Mouse (Mus musculus): Measurements from ENCODE around the gene Prdx5.
"Not testable (repeated sequence)": the region's sequence is repeated elsewhere in the genome, so short reads cannot be mapped to it uniquely, and the experiment has no call there.

Gene Prdx5

DNA sequence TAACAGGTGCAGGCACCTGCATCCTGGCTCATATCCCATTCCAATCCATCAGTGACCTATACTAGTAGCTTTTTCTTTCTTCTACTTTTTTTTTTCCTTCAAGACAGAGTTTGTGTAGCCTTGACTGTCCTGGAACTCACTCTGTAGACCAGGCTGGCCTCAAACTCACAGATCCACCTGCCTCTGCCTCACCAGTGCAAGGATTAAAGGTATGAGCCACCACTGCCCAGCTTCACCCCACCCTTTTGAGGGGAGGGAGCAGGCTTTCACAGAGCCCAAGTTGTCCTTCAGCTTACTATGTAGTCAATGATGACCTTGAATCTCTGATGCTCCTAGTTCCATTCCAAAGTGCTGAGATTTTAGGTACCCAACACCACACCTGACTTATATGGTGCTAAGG is 9.5 kb upstream of the Prdx5 start:
- DNase-seq (ENCODE audit: low read depth): no peak

DNA sequence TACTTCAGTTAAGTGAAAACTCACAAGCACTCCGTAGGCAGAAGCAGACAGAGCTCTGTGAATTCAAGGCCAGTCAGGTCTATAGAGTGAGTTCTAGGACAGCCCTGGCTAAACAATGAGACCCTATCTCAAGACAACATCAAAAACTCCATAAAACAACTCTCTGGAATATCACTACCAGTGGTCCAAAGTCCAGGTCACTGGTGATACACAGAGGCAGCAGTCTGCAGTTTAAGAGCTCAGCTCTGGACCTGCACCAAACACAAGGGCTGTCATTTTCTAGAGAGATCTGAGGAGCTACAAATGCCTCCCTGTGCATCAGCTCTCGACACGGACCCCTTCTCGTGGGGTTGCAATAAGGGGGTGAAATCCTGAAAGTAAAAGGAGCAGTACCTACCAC is 8.4 kb upstream of the Prdx5 start:
- no peak for DNase-seq (ENCODE audit: low read depth)

DNA sequence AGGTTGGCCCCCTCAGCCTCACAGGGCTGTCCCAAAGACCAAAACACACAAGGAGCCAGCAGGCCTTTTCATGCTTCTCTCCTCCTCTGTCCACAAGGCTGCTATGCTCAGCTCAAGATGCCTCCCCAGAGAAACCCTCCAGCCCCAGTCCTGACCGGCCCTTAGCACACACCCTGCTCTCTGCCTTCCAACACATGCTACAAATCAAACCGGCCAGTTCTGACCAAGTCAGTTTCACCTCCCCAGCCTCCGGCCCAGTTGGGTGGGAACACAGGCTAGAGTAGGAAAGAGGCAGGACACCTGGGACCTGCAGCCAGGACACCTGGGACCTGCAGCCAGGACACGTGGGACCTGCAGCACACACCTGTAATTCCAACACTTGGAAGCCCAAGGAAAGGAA is 6.6 kb upstream of the Prdx5 start:
- no peak for DNase-seq (ENCODE audit: low read depth)

DNA sequence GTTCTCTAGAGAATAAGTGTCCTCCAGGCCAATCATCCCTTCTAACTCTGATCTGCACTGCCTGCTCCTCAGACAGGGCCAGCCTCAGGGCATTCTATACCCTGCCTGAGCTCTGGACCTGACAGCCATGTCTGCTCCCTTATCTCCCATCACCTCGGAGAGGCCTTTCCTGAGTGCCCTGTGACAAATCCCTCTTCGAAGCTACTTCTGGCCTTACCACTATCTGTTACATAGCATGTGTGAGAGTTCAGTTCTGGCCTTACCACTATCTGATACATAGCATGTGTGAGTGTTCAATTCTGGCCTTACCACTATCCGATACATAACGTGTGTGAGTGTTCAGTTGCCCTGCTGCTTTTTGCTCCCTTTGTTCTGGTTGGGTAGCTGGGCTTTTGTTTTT is 5.4 kb upstream of the Prdx5 start:
- no peak for DNase-seq (ENCODE audit: low read depth)

DNA sequence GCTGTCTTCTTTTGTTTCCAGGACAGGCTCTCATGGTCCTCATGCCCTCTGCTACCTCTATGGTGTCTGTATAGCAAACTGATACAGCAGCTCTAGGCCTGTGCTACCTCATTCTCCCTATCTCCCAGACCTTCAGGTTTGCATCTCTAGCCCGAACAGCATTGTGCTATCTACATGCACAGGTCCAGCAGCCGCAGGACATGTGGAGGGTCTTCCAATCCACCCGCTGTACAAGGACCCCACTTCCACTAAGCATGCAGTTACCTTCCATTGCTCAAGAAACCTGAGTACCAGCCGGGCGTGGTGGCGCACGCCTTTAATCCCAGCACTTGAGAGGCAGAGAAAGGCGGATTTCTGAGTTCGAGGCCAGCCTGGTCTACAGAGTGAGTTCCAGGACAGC is 4.6 kb upstream of the Prdx5 start:
- no peak for DNase-seq (ENCODE audit: low read depth)

DNA sequence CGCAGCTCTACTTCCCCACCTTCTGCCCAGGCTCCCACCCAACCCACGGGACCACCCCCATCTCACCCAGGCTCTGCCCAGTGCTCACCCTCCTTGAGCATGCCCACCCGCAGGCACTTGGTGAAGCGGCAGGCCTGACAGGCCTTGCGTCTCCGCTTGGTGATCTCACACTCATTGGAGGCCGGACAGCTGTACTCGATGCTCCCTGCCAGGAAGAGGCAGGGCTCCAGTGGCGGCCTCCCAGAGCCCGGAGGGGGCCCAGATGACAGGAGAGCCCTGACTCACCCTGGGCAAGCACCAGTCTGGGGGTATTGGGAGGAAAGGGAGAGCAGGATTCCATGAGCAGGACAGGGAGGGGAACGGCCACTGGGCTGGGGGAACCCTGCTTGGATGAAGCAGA is 4.1 kb upstream of the Prdx5 start:
- no peak for DNase-seq (ENCODE audit: low read depth)

DNA sequence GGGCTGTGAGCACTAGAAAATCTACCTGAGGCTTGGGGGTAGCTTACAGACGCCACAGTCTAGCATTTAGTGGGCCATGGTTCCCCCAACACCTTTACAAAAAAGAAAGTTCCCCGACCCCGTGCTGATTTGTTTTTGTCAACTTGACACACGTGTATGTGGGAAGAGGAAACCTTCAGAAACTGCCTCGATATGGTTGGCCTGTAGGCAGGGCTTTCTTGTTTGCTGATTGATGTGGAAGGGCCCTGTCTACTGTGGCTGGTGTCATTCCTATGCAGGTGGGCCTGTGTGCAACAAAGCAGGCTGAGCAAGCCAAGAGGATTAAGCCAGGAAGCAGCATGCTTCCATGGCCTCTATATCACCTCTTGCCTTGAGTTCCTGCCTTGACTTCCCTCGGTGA is 3.1 kb upstream of the Prdx5 start:
- DNase-seq (ENCODE audit: low read depth): no peak

DNA sequence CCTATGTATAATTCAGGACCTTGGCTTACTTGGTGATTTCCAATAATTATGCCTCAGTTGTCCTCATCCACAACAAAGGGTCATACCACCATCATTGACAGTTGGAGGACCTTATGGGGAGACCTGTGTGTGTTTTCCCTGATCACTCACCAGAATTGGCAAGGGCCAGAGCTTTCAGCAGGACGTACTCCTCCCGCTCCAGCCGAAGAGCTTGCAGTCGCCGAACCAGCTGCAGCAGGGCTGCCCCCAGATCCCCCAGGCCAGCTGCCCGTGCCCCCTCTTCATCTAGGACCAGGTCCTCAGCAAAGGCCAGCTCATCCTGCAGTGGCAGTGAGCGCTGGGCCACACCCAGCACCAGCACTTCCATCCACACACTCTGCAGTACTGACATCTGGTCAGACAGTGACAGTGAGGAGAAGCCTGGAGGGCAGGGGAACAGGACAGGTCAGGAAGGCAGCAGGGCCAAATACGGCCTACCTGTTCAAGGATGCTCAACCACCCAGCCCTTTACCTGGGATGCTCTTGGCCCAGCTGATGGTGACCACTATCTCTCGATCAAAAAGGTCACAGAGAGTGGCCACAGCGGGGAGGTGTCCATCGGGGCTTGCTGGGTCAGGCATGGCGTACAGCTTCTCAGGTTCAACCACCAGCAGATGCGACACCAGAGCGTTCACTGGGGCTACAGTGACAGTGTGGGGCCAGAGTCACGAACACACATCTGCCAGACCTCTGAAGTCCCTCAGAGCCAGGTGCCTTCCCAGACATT is 2.5 kb upstream of the Prdx5 start:
- DNase-seq (ENCODE audit: low read depth): no peak

DNA sequence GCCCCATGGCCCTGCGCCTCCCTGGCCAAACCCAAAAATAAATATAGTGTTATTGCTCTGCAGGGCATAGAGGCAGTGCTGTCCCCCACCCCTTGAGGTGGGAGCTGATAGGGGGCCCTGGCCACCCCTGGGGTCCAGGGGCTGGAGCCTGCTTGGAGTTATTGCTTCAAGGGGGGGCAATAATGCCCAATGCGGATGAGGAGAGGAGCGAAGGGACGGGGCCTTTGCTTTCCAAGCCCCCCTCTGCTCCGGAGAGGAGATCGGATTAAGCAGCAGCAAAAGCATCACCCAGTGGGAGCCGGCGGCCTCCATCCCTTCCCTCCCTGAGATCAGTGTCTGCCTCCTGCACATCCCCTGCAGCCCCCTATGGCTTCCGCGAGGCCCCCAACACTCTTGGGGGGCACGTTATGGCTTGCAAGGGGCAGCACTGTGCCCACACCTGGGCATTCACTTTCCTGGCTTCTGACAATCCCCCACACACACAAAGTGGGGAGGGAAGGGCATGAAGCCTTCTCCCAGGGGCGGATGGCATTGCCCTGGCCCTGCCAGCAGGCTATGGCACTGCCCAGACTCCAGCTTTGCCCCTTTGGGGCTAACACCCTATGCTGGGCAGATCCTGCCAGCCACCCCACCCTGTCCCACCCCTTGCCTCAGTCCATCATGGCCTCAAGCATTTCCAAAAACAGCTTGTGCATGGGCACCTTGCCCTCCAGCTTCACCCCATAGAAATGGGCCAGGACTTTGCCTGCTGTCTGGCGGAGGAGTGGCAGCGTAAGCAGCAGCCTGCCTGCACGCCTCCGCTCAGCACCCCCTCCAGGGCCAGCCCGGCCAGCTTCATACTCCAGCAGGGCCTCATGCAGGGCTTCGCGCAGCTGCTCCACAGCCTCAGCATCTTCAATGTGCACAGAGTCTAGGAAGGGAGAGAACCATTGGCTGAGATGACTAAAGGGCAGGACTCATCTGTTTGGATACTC is 1.5 kb upstream of the Prdx5 start:
- DNase-seq (ENCODE audit: low read depth): no peak

DNA sequence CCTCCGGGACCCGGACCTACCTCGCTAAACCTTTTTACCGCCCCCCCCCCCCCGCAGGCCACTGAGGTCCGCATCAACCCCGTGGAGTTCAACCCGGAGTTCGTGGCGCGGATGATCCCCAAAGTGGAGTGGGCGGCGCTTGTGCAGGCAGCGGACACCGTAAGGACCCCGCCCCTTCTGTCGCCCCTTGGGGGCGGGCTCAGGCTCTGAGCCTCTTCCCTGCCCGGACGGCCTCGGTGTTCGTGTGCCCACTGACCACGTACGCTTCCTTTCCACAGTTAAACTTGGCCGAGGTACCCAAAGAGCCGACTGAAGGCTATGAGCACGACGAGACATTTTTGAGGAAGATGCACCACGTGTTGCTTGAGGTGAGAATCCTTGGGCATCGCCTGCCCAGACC is 400 bp upstream of the Prdx5 start:
- DNase-seq (ENCODE audit: low read depth): not testable (repeated sequence)

DNA sequence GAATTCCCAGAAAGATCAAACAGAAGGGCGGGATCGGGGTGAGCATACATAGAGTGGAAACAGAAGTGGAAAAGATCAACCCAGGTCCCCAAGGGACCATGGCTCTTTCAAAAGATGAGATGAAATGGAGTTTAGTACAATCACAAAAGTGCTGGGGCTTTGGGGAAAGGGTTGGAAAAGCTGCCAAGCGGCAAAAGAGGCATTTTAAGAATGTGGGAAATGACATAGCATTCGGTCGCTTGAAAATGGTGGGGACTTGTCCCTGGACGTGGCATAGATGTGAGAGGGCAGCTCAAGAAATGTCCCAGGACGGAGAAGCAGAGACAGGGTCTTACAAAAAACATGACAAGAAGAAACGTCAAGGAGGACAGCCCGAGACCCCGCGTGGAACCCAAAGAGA is 885 bp downstream of the Prdx5 start:
- no peak for DNase-seq (ENCODE audit: low read depth)

DNA sequence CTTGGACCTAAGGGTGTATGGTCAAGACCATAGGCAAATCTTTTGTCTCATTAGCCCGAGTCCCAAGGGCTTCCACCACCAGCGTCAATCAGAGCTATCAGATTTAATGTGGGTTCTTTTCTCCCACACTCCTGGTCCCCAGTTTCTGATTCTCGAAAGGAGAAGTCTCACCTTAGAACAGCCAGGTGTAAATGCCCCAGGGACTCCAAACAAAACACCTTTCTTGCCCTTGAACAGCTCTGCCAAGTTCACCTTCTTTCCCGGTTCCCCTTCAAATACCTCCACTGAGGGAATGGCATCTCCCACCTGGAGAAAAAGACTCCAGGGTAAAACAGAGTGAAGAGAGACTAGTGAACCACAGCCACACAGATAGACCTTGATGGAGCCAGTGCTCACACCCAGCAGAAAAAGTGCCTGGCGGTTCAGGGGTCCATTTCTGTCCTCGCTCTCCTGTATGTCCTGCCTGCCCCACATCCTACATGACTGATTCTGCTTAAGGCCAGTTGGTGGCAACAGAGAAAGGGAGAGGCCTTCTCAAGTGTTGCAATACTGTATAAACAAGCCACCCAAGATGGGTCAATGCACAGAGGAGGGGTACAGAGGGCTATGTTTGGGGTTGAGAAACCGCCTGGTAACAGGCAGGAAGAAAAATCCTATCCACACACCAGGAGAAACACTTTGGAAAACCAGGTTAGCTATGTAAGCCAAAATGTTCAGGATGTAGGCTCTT is 1.9 kb downstream of the Prdx5 start:
- no peak for DNase-seq (ENCODE audit: low read depth)

DNA sequence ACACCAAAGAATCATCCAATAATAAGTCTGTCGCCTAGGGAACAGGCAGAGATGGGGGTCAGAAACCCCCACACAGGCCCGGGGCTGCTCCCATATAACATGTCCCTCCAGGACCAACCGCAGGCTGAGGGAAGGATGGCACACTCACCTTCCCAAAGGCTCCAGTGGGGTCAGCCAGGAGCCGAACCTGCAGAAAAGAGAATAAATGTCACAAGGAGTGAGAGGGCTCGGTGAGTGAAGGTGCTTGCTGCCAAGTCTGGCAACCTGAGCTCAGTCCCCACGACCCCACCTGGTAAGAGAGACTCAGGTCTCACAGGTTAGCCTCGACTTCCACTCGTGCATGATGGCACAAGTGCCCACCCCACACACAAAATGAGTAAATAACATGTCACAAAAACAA is 2.8 kb downstream of the Prdx5 start:
- no peak for DNase-seq (ENCODE audit: low read depth)

DNA sequence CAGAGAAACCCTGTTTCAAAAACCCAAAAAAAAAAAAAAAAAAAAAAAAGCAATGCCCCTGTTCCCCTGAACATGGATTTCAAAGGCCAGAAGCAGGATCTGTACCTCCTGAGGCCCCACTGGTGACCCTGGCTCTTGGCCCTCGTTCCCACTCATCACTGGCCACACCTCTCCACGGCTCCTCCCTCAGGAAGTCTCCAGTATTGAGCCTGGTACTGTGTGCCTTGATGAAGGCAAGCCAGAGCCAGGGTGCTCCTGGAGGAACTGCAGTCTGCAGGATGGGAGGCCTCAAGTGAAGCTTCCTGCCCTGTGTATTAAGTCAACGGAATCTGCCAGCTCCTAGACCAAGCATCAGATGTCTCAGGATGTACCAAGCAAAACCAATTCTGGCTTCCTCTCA is 3.7 kb downstream of the Prdx5 start:
- no peak for DNase-seq (ENCODE audit: low read depth)

DNA sequence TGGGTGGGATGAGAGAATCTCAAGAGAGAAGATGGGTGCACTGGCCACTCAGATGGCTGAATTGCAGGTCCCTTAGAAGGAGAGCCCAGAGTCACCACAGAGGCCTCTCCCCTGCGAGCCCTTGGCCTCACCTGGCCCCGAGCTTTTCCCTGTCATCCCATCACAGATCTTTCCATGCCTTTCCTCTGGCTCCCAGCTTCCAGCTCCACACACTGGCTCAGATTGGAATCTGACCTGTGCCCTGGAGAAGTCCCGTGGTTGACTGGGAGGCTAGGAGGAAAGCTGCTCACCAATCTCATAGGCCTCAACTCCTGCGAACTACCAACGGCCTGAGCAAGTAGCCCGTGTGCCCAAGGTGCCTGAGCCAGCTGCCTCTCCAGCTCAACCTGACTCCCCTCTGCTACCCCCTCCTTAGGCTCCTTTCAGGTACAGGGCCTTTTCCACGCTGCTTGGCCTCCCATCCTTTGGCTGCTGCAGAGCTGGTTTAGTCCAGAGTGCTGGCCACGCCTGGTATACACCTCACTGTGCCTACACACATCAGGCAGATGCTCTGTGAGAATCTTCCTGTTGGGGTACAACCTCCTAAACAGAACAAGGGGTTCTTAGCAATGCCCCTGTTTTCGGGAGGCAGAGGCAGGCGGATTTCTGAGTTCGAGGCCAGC is 4.3 kb downstream of the Prdx5 start:
- DNase-seq (ENCODE audit: low read depth): no peak

DNA sequence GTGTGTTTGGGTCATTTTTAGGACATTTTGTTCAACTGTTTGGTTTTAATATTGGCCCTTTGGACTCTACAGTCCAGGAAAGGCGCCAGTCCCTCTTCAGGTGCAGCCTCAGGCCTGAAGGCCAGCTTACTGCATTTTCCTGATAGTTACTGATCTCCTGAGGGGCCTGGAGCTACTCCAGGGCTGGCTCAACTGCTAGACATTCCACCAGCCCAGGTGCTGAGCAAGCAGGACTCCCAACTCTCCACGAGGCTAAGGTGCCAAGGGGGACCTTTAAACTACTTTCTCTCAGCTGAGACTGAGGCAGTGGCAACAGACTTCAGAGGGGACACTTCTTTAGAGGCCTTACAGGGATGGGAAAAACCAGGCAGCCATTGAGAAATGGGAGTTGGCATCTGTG is 5.1 kb downstream of the Prdx5 start:
- DNase-seq (ENCODE audit: low read depth): no peak

DNA sequence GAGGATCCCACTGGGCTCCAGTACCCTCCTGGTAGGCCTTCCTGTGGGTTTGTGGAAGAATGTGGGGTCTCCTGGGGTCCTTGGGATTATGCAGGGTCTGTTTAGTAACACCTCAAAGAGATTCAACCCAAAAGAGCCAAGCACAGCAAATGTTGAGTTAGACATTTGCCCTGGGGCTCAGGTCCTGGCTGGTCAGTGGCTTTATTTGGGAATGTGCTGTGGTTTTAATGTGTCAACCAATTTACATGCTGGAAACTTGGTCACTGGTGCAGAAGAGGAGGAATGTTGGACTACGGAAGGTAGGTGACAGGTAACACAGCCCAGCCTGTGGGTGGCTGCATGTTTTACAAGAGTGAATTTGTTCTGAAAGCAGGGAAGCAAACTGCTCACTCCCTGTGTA is 6.9 kb downstream of the Prdx5 start:
- no peak for DNase-seq (ENCODE audit: low read depth)

DNA sequence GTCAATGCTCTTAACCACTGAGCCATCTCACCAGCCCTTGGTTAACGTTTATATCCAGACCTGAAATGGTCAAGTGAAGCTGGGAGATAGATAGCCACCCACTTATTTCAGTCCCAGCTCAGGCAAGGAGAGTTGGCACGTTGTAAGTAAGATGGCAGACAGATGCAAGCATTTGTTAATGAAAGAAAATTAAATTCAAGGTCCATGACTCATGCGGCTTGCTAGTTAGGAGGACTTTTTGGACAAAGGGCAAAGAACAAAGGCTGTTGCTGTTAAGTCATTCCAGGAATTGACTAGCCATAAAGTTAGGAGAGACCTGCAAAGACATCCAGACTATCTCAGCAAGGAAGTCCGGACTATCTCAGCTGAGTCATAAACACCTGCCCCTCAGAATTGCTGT is 10.3 kb downstream of the Prdx5 start:
- no peak for DNase-seq (ENCODE audit: low read depth)

DNA sequence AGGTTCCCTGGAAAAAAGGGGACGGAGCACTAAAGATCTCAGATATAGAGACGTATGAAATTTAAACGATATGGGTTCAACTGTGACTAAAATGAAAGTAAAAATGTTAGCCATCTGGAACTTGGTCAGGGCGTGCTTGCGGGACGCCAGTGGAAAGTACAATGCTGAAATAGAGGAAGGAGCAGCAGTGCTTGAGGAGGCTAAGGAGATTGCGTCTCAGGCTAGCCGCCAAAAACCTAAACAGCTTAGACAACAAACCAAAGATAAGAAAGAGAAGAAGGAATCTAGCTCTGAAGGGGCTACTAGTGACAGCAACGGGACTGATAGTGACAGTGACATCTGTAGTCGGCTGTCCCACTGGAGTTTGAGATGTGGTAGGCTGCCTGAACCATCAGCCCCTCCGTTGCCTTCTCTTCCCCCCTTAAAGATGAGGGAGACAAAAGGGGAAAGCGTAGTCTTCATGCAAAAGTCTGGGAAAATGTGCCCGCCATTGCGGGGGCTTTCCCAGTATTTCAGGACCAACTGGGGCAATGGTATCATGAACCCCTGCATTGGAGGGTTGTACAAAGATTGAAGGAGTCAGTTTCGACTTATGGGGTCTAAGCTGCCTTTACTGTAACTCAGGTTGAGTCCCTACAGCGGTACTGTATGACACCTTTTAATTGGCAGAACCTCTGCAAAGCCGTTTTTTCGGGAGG is 14.1 kb downstream of the Prdx5 start:
- DNase-seq (ENCODE audit: low read depth): not testable (repeated sequence)

DNA sequence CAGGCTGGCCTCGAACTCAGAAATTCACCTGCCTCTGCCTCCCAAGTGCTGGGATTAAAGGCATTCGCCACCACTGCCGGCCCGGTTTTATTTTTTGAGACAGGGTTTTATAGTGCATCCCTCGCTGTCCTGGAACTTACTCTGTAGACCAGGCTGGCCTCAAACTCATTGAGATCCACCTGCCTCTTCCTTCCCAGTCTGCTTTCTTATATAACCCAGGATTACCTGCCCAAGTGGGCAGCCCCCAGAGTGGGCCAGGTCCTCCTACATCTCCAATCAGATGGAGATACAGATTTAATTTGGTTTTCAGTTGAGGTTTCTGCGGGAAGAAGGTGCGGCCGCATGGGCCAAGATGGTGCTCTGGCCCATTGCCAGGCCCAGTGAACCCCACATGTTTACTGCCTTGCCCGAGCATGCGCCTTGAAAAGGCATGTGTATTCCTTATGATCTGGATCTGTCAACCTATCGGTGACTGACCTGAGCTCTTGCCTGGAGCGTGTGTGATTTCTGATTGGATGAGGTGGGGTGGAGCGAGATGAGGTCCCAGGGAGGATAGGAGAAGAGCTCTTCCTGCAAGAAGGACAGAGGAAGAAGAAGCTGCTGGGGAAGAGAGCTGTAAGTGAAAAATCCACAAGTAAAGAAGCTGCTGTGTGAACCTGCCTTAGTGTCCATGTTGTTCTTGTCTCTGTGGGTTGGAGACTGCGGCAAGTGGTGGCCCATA is 16.0 kb downstream of the Prdx5 start:
- no peak for DNase-seq (ENCODE audit: low read depth)

DNA sequence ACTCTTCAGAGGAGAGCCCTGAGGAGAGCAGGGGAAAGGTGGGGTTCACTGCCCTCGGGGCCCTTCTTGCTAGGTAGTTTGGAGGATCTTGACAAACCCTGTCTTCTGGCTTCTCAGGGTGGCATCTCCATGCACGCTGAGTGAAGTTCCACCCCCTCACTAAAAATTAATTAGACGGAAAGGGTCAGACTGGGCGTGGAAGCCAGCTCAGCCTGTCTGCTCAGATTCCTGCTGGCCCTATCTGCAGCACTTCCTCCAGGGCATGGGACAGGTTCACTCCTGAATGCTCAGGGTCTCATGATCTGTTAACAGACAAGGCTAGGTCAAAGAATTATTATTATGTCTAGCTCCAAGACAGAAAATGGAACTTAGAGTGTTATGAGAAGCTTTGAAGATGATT is 17.4 kb downstream of the Prdx5 start:
- no peak for DNase-seq (ENCODE audit: low read depth)

Data from c-Kit-positive CD71-positive TER-119-negative erythroid progenitor cells, embryonic 14.5 days (primary cell).